Mouse (Mus musculus) erythroblast, adult 5-6 weeks (primary cell): Measurements from ENCODE around the gene Eif2ak1. TPM values are rescaled to one million over a fixed set of nuclear protein-coding genes. Genes with fewer than 3 reads are reported as not detected.
"Not testable (repeated sequence)": the region's sequence is repeated elsewhere in the genome, so short reads cannot be mapped to it uniquely, and the experiment has no call there.

Source experiments
- ATAC-seq: replicated peaks from 2 replicates; pipeline ENCODE4 v1.8.0; 2016; ENCODE audit warnings: moderate number of reproducible peaks, mild to moderate bottlenecking, moderate TSS enrichment, inconsistent platforms; ENCODE audit not compliant: poor library complexity, low FRiP score, severe bottlenecking
- total RNA-seq, 2 experiments: library from RNA; stranded (forward) in 1 of 2; stranded (reverse) in 1 of 2; fragments of 150-400 nt in 1 of 2; fragments of 200-764, 138-1000 nt in 1 of 2; gene quantifications; 2 replicates each; pipeline versions ENCODE4 v1.2.3 to v1.2.4; 2015 to 2017; ENCODE audit warnings: low replicate concordance in 2 of 2

The Eif2ak1 gene
- total RNA-seq (2015; ENCODE audit: low replicate concordance) (338 and 412 TPM in 2 replicates), total RNA-seq (2017; ENCODE audit: low replicate concordance) (746 and 827 TPM in 2 replicates)

DNA sequence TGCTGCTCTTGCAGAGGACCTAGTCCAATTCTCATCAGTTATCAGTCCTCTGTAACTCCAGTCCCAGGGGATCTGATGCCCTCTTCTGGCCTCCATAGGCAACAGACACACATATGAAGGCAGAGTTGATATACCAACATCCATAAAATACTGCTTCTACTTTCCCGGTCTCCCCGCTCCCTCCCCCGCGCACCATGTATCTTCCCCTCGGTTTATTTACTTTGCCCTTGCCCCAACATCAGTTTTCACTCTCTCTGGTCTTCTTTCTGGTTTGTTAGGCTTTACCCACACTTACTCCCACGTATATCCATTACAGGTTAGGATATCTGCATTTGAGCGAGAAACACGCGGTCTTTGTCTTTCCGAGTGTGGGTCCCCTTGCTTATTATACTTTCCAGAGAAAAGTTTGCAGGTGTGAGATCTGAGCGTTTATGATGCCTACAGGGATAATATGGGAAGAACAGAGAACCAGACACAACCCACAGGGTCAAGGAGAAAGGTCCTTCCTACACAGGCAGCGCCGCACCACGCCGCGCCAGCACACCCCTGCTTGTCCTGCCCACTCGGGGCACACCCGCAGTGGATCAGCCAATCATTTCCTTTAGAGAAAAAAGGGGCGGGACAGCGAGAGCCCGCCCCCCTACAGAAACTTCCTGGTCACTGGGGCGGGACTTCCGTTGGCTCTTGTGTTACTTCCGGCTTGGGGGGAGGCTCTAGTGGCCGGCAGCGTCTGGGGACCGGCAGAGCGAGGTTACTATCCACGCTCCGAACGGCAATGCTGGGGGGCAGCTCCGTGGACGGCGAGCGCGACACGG is at the start of gene Eif2ak1:
Gene Eif2ak1 (plus strand): TSS at position 673 of the 815 bp plus-strand sequence.
- peak; percentile 83 for ATAC-seq

DNA sequence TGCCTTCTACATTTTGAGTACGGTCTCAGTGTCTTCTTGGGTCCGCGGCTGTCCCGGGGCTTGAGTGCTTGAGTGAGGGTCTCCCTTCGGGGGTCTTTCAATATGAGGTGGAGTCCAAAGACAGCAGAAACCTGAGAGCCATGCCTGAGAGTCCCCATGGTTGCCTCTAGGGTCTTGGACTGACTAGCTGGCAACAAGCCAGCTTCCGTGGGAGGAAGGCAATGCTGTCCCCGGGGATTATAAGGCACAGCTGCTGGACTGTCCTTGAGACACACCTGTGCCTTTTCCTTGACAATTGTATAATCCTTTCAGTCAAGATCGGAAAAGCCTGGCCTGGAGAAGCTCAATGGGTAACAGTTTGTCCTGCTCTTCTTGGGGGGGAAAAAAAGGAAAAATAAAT is 35.6 kb upstream of the Eif2ak1 start:
- ATAC-seq, result no peak

DNA sequence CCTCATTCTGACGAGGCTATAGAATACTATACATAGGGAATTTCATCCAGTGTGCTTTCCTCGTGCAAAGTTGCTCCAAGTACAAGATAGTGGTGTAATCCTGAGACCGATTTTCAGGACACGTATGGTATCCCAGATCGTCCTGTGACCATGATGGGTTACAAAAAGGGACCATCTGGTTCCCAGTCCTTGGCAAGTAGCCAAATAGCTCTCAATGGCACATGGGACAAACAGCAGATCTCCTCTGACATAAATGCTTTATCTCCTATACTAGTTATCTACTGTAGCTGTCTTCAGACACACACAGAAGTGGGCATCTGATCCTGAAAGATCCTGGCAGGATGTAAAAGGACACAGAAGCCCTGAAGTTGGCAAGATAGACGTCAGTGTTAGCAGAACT is 32.2 kb upstream of the Eif2ak1 start:
- no peak for ATAC-seq

DNA sequence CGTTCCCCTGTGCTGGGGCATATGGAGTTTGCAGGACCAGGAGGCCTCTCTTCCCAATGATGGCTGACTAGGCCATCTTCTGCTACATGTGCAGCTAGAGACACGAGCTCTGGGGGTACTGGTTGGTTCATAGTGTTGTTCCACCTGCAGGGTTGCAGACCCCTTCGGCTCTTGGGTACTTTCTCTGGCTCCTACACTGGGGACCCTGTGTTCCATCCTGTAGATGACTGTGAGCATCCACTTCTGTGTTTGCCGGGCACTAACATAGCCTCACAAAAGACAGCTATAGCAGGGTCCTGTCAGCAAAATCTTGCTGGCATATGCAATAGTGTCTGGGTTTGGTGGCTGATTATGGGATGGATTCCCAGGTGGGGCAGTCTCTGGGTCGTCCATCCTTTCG is 16.4 kb upstream of the Eif2ak1 start:
- ATAC-seq, result not testable (repeated sequence)

GRCm38 (mm10) chr5:143804056-143804765 is 13.4 kb upstream of the Eif2ak1 start:
- ATAC-seq, result no peak

GRCm38 (mm10) chr5:143807268-143807667 is 10.3 kb upstream of the Eif2ak1 start:
- no peak for ATAC-seq

GRCm38 (mm10) chr5:143809421-143810090 is 8.0 kb upstream of the Eif2ak1 start:
- ATAC-seq, result no peak

- no peak for ATAC-seq
Observed at GRCm38 (mm10) chr5:143811653-143812052, 5.9 kb upstream of the Eif2ak1 start.

DNA sequence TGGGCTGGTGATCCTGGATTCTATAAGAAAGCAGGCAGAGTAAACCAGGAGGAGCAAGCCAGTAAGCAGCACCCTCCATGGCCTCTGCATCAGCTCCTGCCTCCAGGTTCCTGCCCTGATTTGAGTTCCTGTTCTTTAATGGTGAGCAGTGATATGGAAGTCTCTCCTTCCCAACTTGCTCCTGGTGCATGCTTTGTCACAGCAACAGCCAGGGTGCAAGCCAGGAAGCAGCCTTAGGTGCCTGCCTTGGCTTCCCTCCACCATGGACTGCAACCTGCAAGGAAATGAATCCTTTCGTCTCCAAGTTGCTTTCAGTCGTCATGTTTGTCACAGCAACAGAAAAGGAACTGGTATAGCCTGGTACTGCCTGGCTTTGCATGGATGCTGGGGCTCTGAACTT is 3.0 kb upstream of the Eif2ak1 start:
- no peak for ATAC-seq

DNA sequence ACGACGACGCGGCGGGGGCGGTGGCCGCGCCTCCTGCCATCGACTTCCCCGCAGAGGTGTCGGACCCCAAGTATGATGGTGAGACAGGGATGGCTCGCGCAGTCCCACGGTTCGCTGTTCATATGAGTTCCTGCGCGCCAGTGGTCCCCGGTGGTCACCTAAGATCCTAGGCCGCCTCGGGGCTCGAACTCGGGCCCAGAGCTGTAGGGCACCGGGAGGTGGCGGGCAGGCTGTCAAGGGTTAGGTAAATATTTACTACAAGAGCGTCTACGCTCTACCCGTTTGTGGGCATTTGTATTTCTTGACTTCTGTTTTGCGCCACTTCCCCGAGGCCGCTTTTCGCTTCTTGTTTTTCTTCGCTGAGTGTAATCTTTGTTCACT is 333 bp downstream of the Eif2ak1 start:
- ATAC-seq, result peak; percentile 12

- peak; percentile 19 for ATAC-seq
Observed at GRCm38 (mm10) chr5:143818461-143818860, 873 bp downstream of the Eif2ak1 start.

DNA sequence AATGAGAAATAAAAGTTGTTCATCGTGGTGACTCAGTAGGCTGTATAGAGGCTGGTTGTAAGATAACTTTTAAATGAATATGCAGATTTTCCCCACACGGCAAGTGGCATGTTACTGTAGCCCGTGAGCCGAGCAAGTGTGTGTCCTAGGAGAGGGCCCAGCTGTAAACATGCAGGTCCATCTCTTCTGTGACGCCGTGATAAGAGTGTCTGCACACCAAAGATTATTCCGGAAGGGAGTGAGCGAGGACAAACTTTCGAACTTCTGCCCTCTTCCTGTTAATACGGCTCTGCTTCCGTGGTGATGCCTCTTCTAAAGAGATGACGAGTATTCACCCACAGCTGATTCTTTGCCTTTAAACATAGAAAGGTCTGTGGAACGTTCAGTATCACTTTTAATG is 1.4 kb downstream of the Eif2ak1 start:
- peak; percentile 79 for ATAC-seq

DNA sequence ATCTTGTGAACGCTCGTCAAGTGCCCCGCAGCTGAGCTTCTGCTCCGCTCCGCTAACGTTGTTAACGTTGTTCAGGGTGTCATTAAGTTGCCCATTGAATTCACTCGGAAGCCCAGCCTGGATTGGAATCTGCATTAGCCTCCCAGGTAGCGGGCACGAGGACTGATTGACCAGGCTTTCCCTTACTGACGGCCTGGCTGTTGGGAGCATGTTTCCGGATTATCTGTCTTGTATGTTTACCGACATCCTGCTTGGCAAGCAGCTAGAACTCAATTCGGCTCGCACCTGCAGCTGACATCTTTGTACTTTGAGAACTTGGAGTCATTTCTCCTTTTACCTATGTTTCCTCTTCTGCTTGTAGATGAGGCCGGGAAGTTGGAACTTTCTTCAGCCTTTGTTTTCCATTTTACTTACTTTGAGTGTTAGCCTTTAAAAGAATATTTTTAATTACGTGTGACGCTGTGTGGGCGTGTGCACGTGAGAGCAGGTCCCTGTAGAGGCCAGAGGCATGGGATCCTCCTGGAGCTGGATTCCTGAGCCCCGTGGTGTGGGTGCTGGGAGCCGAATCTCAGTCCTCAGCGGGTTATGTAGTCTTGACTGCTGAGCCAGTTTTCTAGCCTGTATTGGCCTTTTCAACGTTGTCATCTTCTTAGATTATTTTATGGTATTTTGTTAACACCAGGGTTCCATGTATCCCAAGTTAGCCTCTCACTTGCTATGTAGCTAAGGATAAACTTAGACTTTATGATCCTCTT is 2.5 kb downstream of the Eif2ak1 start:
- no peak for ATAC-seq

- no peak for ATAC-seq
Observed at GRCm38 (mm10) chr5:143820820-143821219, 3.2 kb downstream of the Eif2ak1 start.

DNA sequence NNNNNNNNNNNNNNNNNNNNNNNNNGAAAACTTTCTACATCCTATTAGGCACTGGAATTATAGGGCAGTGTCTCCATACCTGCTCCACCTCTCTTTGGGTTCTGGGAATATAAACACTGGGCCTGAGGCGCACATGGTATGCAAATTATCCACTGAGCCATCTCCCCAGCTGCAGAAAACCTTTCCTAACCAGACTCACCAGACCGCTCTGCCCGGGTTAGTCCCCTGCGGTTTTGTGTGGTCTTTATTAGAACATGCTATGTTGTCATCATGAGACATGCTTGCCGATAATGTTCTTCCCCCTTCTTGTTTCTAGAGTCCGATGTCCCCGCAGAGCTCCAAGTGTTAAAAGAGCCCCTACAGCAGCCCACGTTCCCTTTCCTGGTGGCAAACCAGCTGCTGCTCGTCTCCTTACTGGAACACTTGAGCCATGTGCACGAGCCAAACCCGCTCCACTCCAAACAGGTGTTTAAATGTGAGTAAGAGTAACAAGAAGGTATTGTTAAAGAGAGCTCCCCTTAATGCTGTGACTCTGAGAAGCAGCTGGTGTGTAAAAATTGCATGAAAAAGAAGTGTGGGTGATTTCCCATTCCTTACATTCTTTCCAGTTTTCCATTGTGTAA is 54.1 kb downstream of the Eif2ak1 start:
- ATAC-seq, result 0 out of 2 replicates have a peak, but pooled peaks have one; percentile 27

DNA sequence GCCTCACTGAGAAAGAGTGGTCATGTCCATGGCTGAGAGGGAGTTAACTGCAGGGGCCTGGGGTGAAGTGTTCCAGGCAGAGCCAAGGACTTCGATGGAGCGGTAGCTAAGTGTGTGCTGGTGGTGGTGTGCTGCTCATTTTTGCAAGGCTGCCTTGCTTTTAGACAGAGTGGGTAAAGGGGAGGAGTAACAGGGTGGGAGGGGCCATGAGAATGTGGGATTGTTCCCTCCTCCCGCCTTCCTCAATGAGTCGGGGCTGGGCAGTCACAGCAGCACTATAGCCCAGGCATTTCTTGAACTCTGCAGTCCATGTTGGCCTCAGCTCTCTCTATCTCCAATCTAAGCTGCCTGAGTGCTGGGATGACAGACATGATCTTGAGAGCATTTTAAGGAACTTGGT is 57.0 kb downstream of the Eif2ak1 start:
- ATAC-seq, result peak; percentile 35

DNA sequence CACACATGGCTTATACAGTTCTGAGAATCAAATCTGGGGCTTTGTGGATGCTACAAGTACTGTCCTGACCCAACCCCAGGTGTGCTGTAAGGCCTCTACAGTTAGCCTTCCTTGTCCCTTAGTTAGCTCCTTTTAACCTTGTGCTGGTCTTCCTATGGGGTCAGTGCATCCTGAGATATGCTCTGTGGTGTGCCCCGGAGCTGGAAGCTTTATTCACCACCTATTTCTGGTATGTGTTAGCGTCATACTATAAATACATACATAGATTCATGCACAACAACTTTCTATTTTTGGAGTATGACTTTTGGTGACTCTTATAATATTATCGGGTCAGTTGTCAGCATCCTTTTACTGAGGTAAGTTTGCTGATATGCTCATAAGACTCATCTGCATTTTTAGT is 67.7 kb downstream of the Eif2ak1 start:
- no peak for ATAC-seq

- ATAC-seq, result no peak
Observed at GRCm38 (mm10) chr5:143890741-143891140, 73.2 kb downstream of the Eif2ak1 start.

DNA sequence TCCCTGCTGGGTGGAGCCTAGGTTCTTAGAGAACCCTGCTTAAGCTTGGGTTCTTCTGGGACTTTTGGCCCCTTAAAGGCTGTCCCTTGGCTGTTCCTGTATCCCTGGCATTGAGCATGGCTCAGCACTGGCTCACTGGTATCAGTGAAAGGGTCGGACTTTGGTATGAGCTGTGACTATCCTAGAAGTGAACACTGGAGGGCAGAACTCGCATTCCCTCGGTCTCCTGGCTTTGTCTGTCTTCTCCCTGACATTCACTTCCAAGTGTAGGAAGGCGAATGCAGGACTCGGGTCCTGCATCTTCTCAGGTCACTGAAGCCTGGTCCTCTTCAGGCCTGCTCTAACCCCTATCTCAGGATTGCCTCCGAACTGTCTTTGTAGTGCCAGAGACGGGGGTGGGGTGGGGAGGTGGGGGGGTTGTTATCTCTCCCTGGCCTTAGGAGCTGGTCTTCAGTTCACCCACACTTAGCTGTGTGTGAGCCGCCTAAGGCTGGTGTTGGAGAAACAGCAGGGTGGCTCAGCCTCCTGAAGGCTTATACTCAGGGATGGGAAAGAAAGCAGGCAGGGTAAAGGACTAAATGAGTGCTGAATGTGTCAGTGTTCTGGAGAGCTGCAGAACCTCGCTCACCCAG is 74.8 kb downstream of the Eif2ak1 start:
- no peak for ATAC-seq
